Mouse (Mus musculus): ENCODE measurements around the gene Gm20431. TPM values are rescaled to one million over a fixed set of nuclear protein-coding genes. Genes with fewer than 3 reads are reported as not detected.

Gm20431 gene
- polyA plus RNA-seq, 1 experiment from 2014 or later, result 11.5 TPM

- no peak overlapping the region for H3K4me3 ChIP-seq (replicated peaks; ENCODE audit: low read depth, low read length)
- no peaks in the 10 kb centered on the region for H3K36me3 ChIP-seq (ENCODE audit: control insufficient read depth, insufficient read depth, low read length)
- H3K4me2 ChIP-seq (ENCODE audit: low read length), result no peak overlapping the region
- H3K9me3 ChIP-seq (ENCODE audit: control insufficient read depth, low read length), result no peaks in the 10 kb centered on the region
- 74% methylated on average over 5 of the region's 5 CpGs for WGBS
- H3K27ac ChIP-seq (replicated peaks; ENCODE audit: low read depth, low read length), result no peak overlapping the region
- no peaks in the 10 kb centered on the region for H3K4me1 ChIP-seq (ENCODE audit: control insufficient read depth, insufficient read depth, low read length)
- no peak overlapping the region for H3K9ac ChIP-seq (replicated peaks; ENCODE audit: low read length)
- no peaks in the 10 kb centered on the region for H3K27me3 ChIP-seq (ENCODE audit: control insufficient read depth, insufficient read depth, low read length)
- ATAC-seq (ENCODE audit: low FRiP score, low TSS enrichment) (no peak), DNase-seq (no peak)
Measured at GRCm38 (mm10) chr2:167700018-167700417, 38.7 kb upstream of the Gm20431 start.

- DNase-seq (no peak), ATAC-seq (ENCODE audit: low FRiP score, low TSS enrichment) (no peak)
- Histone ChIP-seq H3K9ac (replicated peaks; ENCODE audit: low read length) (no peak overlapping the region), H3K4me1 (ENCODE audit: control insufficient read depth, insufficient read depth, low read length) (no peaks in the 10 kb centered on the region), H3K27ac (replicated peaks; ENCODE audit: low read depth, low read length) (no peak overlapping the region), H3K4me2 (ENCODE audit: low read length) (no peak overlapping the region), H3K9me3 (ENCODE audit: control insufficient read depth, low read length) (no peaks in the 10 kb centered on the region), H3K27me3 (ENCODE audit: control insufficient read depth, insufficient read depth, low read length) (no peaks in the 10 kb centered on the region), H3K4me3 (replicated peaks; ENCODE audit: low read depth, low read length) (no peak overlapping the region), H3K36me3 (ENCODE audit: control insufficient read depth, insufficient read depth, low read length) (no peaks in the 10 kb centered on the region)
- WGBS, result 64% methylated on average over 5 of the region's 5 CpGs
Measured at GRCm38 (mm10) chr2:167697902-167698301, 36.6 kb upstream of the Gm20431 start.

- H3K27me3 ChIP-seq (ENCODE audit: control insufficient read depth, insufficient read depth, low read length), result peaks cover 9% of the 10 kb centered on the region
- ATAC-seq (ENCODE audit: low FRiP score, low TSS enrichment) (no peak), DNase-seq (no peak)
- WGBS, result 86% methylated on average over 7 of the region's 7 CpGs
- no peaks in the 10 kb centered on the region for H3K9me3 ChIP-seq (ENCODE audit: control insufficient read depth, low read length)
- no peak overlapping the region for H3K4me2 ChIP-seq (ENCODE audit: low read length)
- no peak overlapping the region for H3K4me3 ChIP-seq (replicated peaks; ENCODE audit: low read depth, low read length)
- no peaks in the 10 kb centered on the region for H3K4me1 ChIP-seq (ENCODE audit: control insufficient read depth, insufficient read depth, low read length)
- no peak overlapping the region for H3K9ac ChIP-seq (replicated peaks; ENCODE audit: low read length)
- H3K36me3 ChIP-seq (ENCODE audit: control insufficient read depth, insufficient read depth, low read length), result no peaks in the 10 kb centered on the region
- no peak overlapping the region for H3K27ac ChIP-seq (replicated peaks; ENCODE audit: low read depth, low read length)
Measured at GRCm38 (mm10) chr2:167696143-167696542, 34.8 kb upstream of the Gm20431 start.

DNA sequence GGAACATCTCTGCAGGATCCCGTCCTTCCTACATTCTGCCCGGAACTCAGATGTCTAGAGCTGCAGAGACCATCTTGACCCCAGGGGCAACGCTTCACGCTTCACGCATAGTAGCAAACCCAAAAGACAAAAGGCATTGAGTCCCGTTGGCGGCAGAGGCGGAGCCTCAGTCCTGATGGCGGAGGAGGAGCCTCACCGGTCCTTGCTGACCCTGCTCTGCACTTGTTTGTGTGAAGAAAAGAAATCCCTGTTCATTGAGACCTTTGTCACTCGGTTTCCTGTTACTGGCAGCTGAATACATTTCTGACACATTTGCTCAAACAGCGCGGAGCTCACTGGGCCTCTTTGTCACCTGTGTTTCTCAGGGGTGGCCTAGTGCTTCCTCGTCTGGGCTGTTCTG is 34.2 kb upstream of the Gm20431 start:
- Histone ChIP-seq H3K36me3 (ENCODE audit: control insufficient read depth, insufficient read depth, low read length) (no peaks in the 10 kb centered on the region), H3K4me2 (ENCODE audit: low read length) (no peak overlapping the region), H3K9ac (replicated peaks; ENCODE audit: low read length) (no peak overlapping the region), H3K4me1 (ENCODE audit: control insufficient read depth, insufficient read depth, low read length) (no peaks in the 10 kb centered on the region), H3K27ac (replicated peaks; ENCODE audit: low read depth, low read length) (no peak overlapping the region), H3K27me3 (ENCODE audit: control insufficient read depth, insufficient read depth, low read length) (peaks cover 16% of the 10 kb centered on the region), H3K9me3 (ENCODE audit: control insufficient read depth, low read length) (no peaks in the 10 kb centered on the region), H3K4me3 (replicated peaks; ENCODE audit: low read depth, low read length) (no peak overlapping the region)
- WGBS, result 69% methylated on average over 14 of the region's 14 CpGs
- ATAC-seq (ENCODE audit: low FRiP score, low TSS enrichment) (no peak), DNase-seq (no peak)

DNA sequence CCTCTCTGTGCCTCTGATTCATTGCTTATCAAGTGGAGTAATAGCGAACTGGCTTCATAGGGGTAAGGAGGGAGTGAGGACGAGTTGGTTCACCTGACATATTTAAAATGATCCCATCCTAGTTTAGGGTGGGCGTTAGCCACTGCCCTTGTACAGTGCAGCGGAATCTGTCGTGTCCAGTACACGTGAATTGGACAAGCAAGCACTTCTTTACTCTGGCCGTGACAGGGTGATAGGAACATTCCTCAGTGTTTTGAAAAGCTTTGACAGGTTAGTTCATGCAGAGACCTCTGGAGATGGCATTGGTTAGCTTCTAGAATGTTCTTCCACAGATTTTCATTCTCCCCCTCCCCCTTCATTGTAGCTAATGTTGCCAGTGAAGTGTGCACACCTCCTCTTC is 33.7 kb upstream of the Gm20431 start:
- Histone ChIP-seq H3K27ac (replicated peaks; ENCODE audit: low read depth, low read length) (no peak overlapping the region), H3K36me3 (ENCODE audit: control insufficient read depth, insufficient read depth, low read length) (no peaks in the 10 kb centered on the region), H3K9me3 (ENCODE audit: control insufficient read depth, low read length) (no peaks in the 10 kb centered on the region), H3K4me2 (ENCODE audit: low read length) (no peak overlapping the region), H3K9ac (replicated peaks; ENCODE audit: low read length) (no peak overlapping the region), H3K4me3 (replicated peaks; ENCODE audit: low read depth, low read length) (no peak overlapping the region), H3K4me1 (ENCODE audit: control insufficient read depth, insufficient read depth, low read length) (0 out of 2 replicates have a peak, but pooled peaks cover under 1% of the 10 kb centered on the region), H3K27me3 (ENCODE audit: control insufficient read depth, insufficient read depth, low read length) (peaks cover 19% of the 10 kb centered on the region)
- 96% methylated on average over 7 of the region's 7 CpGs for WGBS
- DNase-seq (no peak), ATAC-seq (ENCODE audit: low FRiP score, low TSS enrichment) (no peak)

GRCm38 (mm10) chr2:167694244-167694643 is 32.9 kb upstream of the Gm20431 start:
- no peak overlapping the region for H3K4me3 ChIP-seq (replicated peaks; ENCODE audit: low read depth, low read length)
- H3K4me1 ChIP-seq (ENCODE audit: control insufficient read depth, insufficient read depth, low read length), result 0 out of 2 replicates have a peak, but pooled peaks cover 4% of the 10 kb centered on the region
- WGBS, result 79% methylated on average over 1 of the region's 1 CpGs
- ATAC-seq (ENCODE audit: low FRiP score, low TSS enrichment), result no peak
- no peak overlapping the region for H3K27ac ChIP-seq (replicated peaks; ENCODE audit: low read depth, low read length)
- H3K9me3 ChIP-seq (ENCODE audit: control insufficient read depth, low read length), result no peaks in the 10 kb centered on the region
- peaks cover 27% of the 10 kb centered on the region for H3K27me3 ChIP-seq (ENCODE audit: control insufficient read depth, insufficient read depth, low read length)
- no peak overlapping the region for H3K9ac ChIP-seq (replicated peaks; ENCODE audit: low read length)
- DNase-seq, result no peak
- no peak overlapping the region for H3K4me2 ChIP-seq (ENCODE audit: low read length)
- no peaks in the 10 kb centered on the region for H3K36me3 ChIP-seq (ENCODE audit: control insufficient read depth, insufficient read depth, low read length)

GRCm38 (mm10) chr2:167693540-167693939 is 32.2 kb upstream of the Gm20431 start:
- 96% methylated on average over 2 of the region's 2 CpGs for WGBS
- no peak overlapping the region for H3K4me3 ChIP-seq (replicated peaks; ENCODE audit: low read depth, low read length)
- 0 out of 2 replicates have a peak, but pooled peaks cover 4% of the 10 kb centered on the region for H3K4me1 ChIP-seq (ENCODE audit: control insufficient read depth, insufficient read depth, low read length)
- H3K36me3 ChIP-seq (ENCODE audit: control insufficient read depth, insufficient read depth, low read length), result no peaks in the 10 kb centered on the region
- DNase-seq, result no peak
- no peak for ATAC-seq (ENCODE audit: low FRiP score, low TSS enrichment)
- no peak overlapping the region for H3K27ac ChIP-seq (replicated peaks; ENCODE audit: low read depth, low read length)
- no peak overlapping the region for H3K4me2 ChIP-seq (ENCODE audit: low read length)
- H3K27me3 ChIP-seq (ENCODE audit: control insufficient read depth, insufficient read depth, low read length), result peaks cover 34% of the 10 kb centered on the region
- H3K9me3 ChIP-seq (ENCODE audit: control insufficient read depth, low read length), result no peaks in the 10 kb centered on the region
- no peak overlapping the region for H3K9ac ChIP-seq (replicated peaks; ENCODE audit: low read length)

- no peak for DNase-seq
- peaks cover 39% of the 10 kb centered on the region for H3K27me3 ChIP-seq (ENCODE audit: control insufficient read depth, insufficient read depth, low read length)
- H3K4me1 ChIP-seq (ENCODE audit: control insufficient read depth, insufficient read depth, low read length), result 0 out of 2 replicates have a peak, but pooled peaks cover 4% of the 10 kb centered on the region
- no peak overlapping the region for H3K27ac ChIP-seq (replicated peaks; ENCODE audit: low read depth, low read length)
- 62% methylated on average over 3 of the region's 3 CpGs for WGBS
- no peaks in the 10 kb centered on the region for H3K36me3 ChIP-seq (ENCODE audit: control insufficient read depth, insufficient read depth, low read length)
- H3K9ac ChIP-seq (replicated peaks; ENCODE audit: low read length), result no peak overlapping the region
- H3K9me3 ChIP-seq (ENCODE audit: control insufficient read depth, low read length), result no peaks in the 10 kb centered on the region
- H3K4me3 ChIP-seq (replicated peaks; ENCODE audit: low read depth, low read length), result no peak overlapping the region
- no peak for ATAC-seq (ENCODE audit: low FRiP score, low TSS enrichment)
- no peak overlapping the region for H3K4me2 ChIP-seq (ENCODE audit: low read length)
Measured at GRCm38 (mm10) chr2:167692831-167693230, 31.5 kb upstream of the Gm20431 start.

- 89% methylated on average over 14 of the region's 14 CpGs for WGBS
- H3K27me3 ChIP-seq (ENCODE audit: control insufficient read depth, insufficient read depth, low read length), result peaks cover 45% of the 10 kb centered on the region
- ATAC-seq (ENCODE audit: low FRiP score, low TSS enrichment), result no peak
Measured at GRCm38 (mm10) chr2:167691871-167692661, 30.8 kb upstream of the Gm20431 start.

More at GRCm38 (mm10) chr2:167691871-167692661, 30.8 kb upstream of the Gm20431 start:
- H3K4me3 ChIP-seq (replicated peaks; ENCODE audit: low read depth, low read length), result no peak overlapping the region
- H3K9me3 ChIP-seq (ENCODE audit: control insufficient read depth, low read length), result no peaks in the 10 kb centered on the region
- no peak for DNase-seq
- no peak overlapping the region for H3K4me2 ChIP-seq (ENCODE audit: low read length)
- no peaks in the 10 kb centered on the region for H3K36me3 ChIP-seq (ENCODE audit: control insufficient read depth, insufficient read depth, low read length)
- H3K9ac ChIP-seq (replicated peaks; ENCODE audit: low read length), result no peak overlapping the region
- H3K27ac ChIP-seq (replicated peaks; ENCODE audit: low read depth, low read length), result no peak overlapping the region
- H3K4me1 ChIP-seq (ENCODE audit: control insufficient read depth, insufficient read depth, low read length), result 0 out of 2 replicates have a peak, but pooled peaks cover 4% of the 10 kb centered on the region
